Mouse (Mus musculus): ENCODE results near the gene Terf2ip. TPM values are rescaled to one million over a fixed set of nuclear protein-coding genes. Genes with fewer than 3 reads are reported as not detected.

Gene Terf2ip
- polyA plus RNA-seq, 1 experiment from 2014 or later = 66.8 TPM

DNA sequence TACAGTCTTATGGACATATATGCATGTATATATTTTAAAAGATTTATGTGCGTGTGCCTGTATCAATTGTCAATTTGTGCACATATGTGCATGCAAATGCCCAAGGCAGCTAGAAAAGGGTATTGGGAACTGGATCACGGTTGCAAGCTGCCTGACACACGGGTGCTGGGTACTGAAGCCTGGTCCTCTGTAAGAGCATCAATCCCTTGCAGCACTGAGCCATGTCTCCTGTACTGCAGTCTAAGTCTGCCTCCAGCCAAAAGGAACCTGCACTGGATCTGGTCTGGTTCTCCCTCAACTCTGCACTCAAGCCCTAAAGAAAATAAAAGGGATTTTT, 18.5 kb upstream of the Terf2ip start:
- Histone ChIP-seq H3K27me3 (replicated peaks; ENCODE audit: control insufficient read depth, insufficient read depth, low read length) (no peaks in the 10 kb centered on the region), H3K36me3 (ENCODE audit: control insufficient read depth, insufficient read depth, low read length) (peaks cover 29% of the 10 kb centered on the region), H3K4me1 (ENCODE audit: control insufficient read depth, insufficient read depth, low read depth, low read length) (peaks cover 5% of the 10 kb centered on the region), H3K9me3 (ENCODE audit: control insufficient read depth, low read length) (no peaks in the 10 kb centered on the region), H3K9ac (ENCODE audit: low read depth, low read length) (no peak overlapping the region), H3K4me2 (ENCODE audit: low read length) (no peak overlapping the region; the same call in 1 of the 2 replicates), H3K27ac (ENCODE audit: low read depth, low read length) (no peak overlapping the region), H3K4me3 (ENCODE audit: low read length) (no peak overlapping the region; the same call in 1 of the 2 replicates)
- ATAC-seq = no peak
- 75% methylated on average over 3 of the region's 3 CpGs for WGBS

- no peak overlapping the region for H3K27ac ChIP-seq (ENCODE audit: low read depth, low read length)
- H3K4me1 ChIP-seq (ENCODE audit: control insufficient read depth, insufficient read depth, low read depth, low read length) = peaks cover 3% of the 10 kb centered on the region
- H3K9ac ChIP-seq (ENCODE audit: low read depth, low read length) = no peak overlapping the region
- ATAC-seq = no peak
- no peak overlapping the region for H3K4me3 ChIP-seq (ENCODE audit: low read length)
- H3K9me3 ChIP-seq (ENCODE audit: control insufficient read depth, low read length) = no peaks in the 10 kb centered on the region
- H3K27me3 ChIP-seq (replicated peaks; ENCODE audit: control insufficient read depth, insufficient read depth, low read length) = no peaks in the 10 kb centered on the region
- H3K36me3 ChIP-seq (ENCODE audit: control insufficient read depth, insufficient read depth, low read length) = peaks cover 41% of the 10 kb centered on the region
- no peak overlapping the region for H3K4me2 ChIP-seq (ENCODE audit: low read length)
These were observed 6.4 kb upstream of the Terf2ip start for GRCm38 (mm10) chr8:112004754-112005153.

- WGBS = 91% methylated on average over 6 of the region's 6 CpGs
- ATAC-seq = no peak
- H3K36me3 ChIP-seq (ENCODE audit: control insufficient read depth, insufficient read depth, low read length) = peaks cover 32% of the 10 kb centered on the region
- no peak overlapping the region for H3K9ac ChIP-seq (ENCODE audit: low read depth, low read length)
- no peak overlapping the region for H3K4me2 ChIP-seq (ENCODE audit: low read length)
- H3K4me1 ChIP-seq (ENCODE audit: control insufficient read depth, insufficient read depth, low read depth, low read length) = peaks cover 10% of the 10 kb centered on the region
- H3K27me3 ChIP-seq (replicated peaks; ENCODE audit: control insufficient read depth, insufficient read depth, low read length) = no peaks in the 10 kb centered on the region
- no peaks in the 10 kb centered on the region for H3K9me3 ChIP-seq (ENCODE audit: control insufficient read depth, low read length)
- H3K4me3 ChIP-seq (ENCODE audit: low read length) = no peak overlapping the region
- H3K27ac ChIP-seq (ENCODE audit: low read depth, low read length) = no peak overlapping the region
These were observed 5.6 kb upstream of the Terf2ip start for GRCm38 (mm10) chr8:112005601-112006000.

GRCm38 (mm10) chr8:112007669-112008068, 3.5 kb upstream of the Terf2ip start:
- peaks cover 14% of the 10 kb centered on the region for H3K4me1 ChIP-seq (ENCODE audit: control insufficient read depth, insufficient read depth, low read depth, low read length)
- 98% methylated on average over 2 of the region's 2 CpGs for WGBS

GRCm38 (mm10) chr8:112009558-112009957, 1.6 kb upstream of the Terf2ip start:
- Histone ChIP-seq H3K27me3 (replicated peaks; ENCODE audit: control insufficient read depth, insufficient read depth, low read length) (no peaks in the 10 kb centered on the region), H3K9me3 (ENCODE audit: control insufficient read depth, low read length) (no peaks in the 10 kb centered on the region), H3K36me3 (ENCODE audit: control insufficient read depth, insufficient read depth, low read length) (peaks cover 6% of the 10 kb centered on the region), H3K4me2 (ENCODE audit: low read length) (no peak overlapping the region), H3K9ac (ENCODE audit: low read depth, low read length) (no peak overlapping the region), H3K4me3 (ENCODE audit: low read length) (no peak overlapping the region), H3K27ac (ENCODE audit: low read depth, low read length) (no peak overlapping the region), H3K4me1 (ENCODE audit: control insufficient read depth, insufficient read depth, low read depth, low read length) (peaks cover 21% of the 10 kb centered on the region)
- WGBS = 95% methylated on average over 7 of the region's 7 CpGs
- ATAC-seq = no peak

More at GRCm38 (mm10) chr8:112007669-112008068, 3.5 kb upstream of the Terf2ip start:
- Histone ChIP-seq H3K36me3 (ENCODE audit: control insufficient read depth, insufficient read depth, low read length) (peaks cover 14% of the 10 kb centered on the region), H3K4me2 (ENCODE audit: low read length) (no peak overlapping the region), H3K27me3 (replicated peaks; ENCODE audit: control insufficient read depth, insufficient read depth, low read length) (no peaks in the 10 kb centered on the region), H3K9me3 (ENCODE audit: control insufficient read depth, low read length) (no peaks in the 10 kb centered on the region), H3K27ac (ENCODE audit: low read depth, low read length) (no peak overlapping the region), H3K9ac (ENCODE audit: low read depth, low read length) (no peak overlapping the region), H3K4me3 (ENCODE audit: low read length) (no peak overlapping the region)
- ATAC-seq = no peak

GRCm38 (mm10) chr8:112011816-112012242, 631 bp downstream of the Terf2ip start:
- Histone ChIP-seq H3K4me3 (ENCODE audit: low read length) (peak overlapping the region; percentile 91), H3K9ac (ENCODE audit: low read depth, low read length) (peak overlapping the region; percentile 93), H3K9me3 (ENCODE audit: control insufficient read depth, low read length) (no peaks in the 10 kb centered on the region), H3K4me2 (ENCODE audit: low read length) (peak overlapping the region; percentile 88), H3K27ac (ENCODE audit: low read depth, low read length) (peak overlapping the region; percentile 89), H3K36me3 (ENCODE audit: control insufficient read depth, insufficient read depth, low read length) (no peaks in the 10 kb centered on the region), H3K27me3 (replicated peaks; ENCODE audit: control insufficient read depth, insufficient read depth, low read length) (no peaks in the 10 kb centered on the region), H3K4me1 (ENCODE audit: control insufficient read depth, insufficient read depth, low read depth, low read length) (peaks cover 21% of the 10 kb centered on the region)
- WGBS = under 1% methylated on average over 36 of the region's 40 CpGs
- ATAC-seq = no peak; the same call in none of the 2 replicates

DNA sequence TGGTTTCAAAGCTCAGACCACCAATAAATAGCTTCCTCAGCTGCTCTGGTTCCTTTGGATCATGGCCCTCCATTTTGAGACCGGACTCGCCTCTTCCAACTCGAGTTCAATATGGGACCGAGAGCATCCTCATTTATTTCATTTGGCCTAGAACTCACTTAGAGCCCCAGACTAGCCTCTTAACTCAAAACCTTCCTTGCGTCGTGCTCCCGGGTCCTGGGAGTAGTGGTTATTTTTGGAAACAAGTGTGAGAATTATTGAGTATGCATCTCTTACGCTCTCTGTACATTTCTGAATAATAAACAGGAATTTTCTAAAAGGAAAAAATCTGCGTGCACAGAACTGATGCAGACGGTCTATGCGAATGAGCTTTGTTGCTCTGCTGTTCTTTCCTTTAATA, 3.7 kb downstream of the Terf2ip start, which contains the start of gene Gm6793:
Gene Gm6793 (minus strand): TSS at position 101 of the 400 bp plus-strand sequence.
- peaks cover 18% of the 10 kb centered on the region for H3K4me1 ChIP-seq (ENCODE audit: control insufficient read depth, insufficient read depth, low read depth, low read length)
- ATAC-seq = no peak
- H3K9ac ChIP-seq (ENCODE audit: low read depth, low read length) = no peak within 1 kb of the TSS
- no peaks in the 10 kb centered on the region for H3K9me3 ChIP-seq (ENCODE audit: control insufficient read depth, low read length)
- H3K27me3 ChIP-seq (replicated peaks; ENCODE audit: control insufficient read depth, insufficient read depth, low read length) = no peaks in the 10 kb centered on the region
- H3K4me3 ChIP-seq (ENCODE audit: low read length) = no peak within 1 kb of the TSS
- WGBS = 93% methylated on average over 11 of the region's 11 CpGs
- H3K36me3 ChIP-seq (ENCODE audit: control insufficient read depth, insufficient read depth, low read length) = peaks cover 20% of the 10 kb centered on the region
- H3K4me2 ChIP-seq (ENCODE audit: low read length) = no peak within 1 kb of the TSS
- no peak within 1 kb of the TSS for H3K27ac ChIP-seq (ENCODE audit: low read depth, low read length)

- H3K4me1 ChIP-seq (ENCODE audit: control insufficient read depth, insufficient read depth, low read depth, low read length) = no peaks in the 10 kb centered on the region
- H3K9ac ChIP-seq (ENCODE audit: low read depth, low read length) = no peak overlapping the region
- no peaks in the 10 kb centered on the region for H3K27me3 ChIP-seq (replicated peaks; ENCODE audit: control insufficient read depth, insufficient read depth, low read length)
- WGBS = 87% methylated on average over 7 of the region's 7 CpGs
- no peaks in the 10 kb centered on the region for H3K36me3 ChIP-seq (ENCODE audit: control insufficient read depth, insufficient read depth, low read length)
- H3K4me3 ChIP-seq (ENCODE audit: low read length) = no peak overlapping the region
- H3K27ac ChIP-seq (ENCODE audit: low read depth, low read length) = no peak overlapping the region
- no peak overlapping the region for H3K4me2 ChIP-seq (ENCODE audit: low read length)
- ATAC-seq = no peak
- no peaks in the 10 kb centered on the region for H3K9me3 ChIP-seq (ENCODE audit: control insufficient read depth, low read length)
These were observed 18.3 kb downstream of the Terf2ip start for GRCm38 (mm10) chr8:112029455-112029854.

GRCm38 (mm10) chr8:112030663-112031062, 19.5 kb downstream of the Terf2ip start:
- no peaks in the 10 kb centered on the region for H3K9me3 ChIP-seq (ENCODE audit: control insufficient read depth, low read length)
- no peak overlapping the region for H3K27ac ChIP-seq (ENCODE audit: low read depth, low read length)
- no peak overlapping the region for H3K4me3 ChIP-seq (ENCODE audit: low read length)
- no peaks in the 10 kb centered on the region for H3K36me3 ChIP-seq (ENCODE audit: control insufficient read depth, insufficient read depth, low read length)
- WGBS = 63% methylated on average over 6 of the region's 6 CpGs
- H3K4me2 ChIP-seq (ENCODE audit: low read length) = no peak overlapping the region
- H3K27me3 ChIP-seq (replicated peaks; ENCODE audit: control insufficient read depth, insufficient read depth, low read length) = no peaks in the 10 kb centered on the region
- H3K4me1 ChIP-seq (ENCODE audit: control insufficient read depth, insufficient read depth, low read depth, low read length) = no peaks in the 10 kb centered on the region
- H3K9ac ChIP-seq (ENCODE audit: low read depth, low read length) = no peak overlapping the region
- no peak for ATAC-seq

DNA sequence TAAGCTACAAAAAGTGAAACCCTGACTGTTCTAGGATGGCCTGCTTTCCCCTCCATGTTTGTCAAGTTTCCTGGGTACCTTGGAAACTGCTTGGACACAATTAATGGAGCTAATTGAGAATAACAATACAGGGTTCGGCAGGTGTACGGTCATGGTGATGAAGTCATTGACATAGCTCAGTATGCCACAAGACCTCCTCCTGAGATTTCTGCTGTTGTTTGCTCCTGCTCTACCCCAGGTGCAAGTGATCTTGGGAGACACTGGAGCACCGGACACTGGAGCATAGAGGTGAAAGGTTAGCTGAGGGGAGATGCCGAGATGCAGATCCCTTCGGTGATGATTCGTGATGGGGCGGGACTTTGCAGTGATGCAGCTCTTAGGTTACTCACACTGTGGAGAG, 21.9 kb downstream of the Terf2ip start:
- no peak overlapping the region for H3K4me2 ChIP-seq (ENCODE audit: low read length)
- no peaks in the 10 kb centered on the region for H3K36me3 ChIP-seq (ENCODE audit: control insufficient read depth, insufficient read depth, low read length)
- 40% methylated on average over 7 of the region's 7 CpGs for WGBS
- H3K9ac ChIP-seq (ENCODE audit: low read depth, low read length) = no peak overlapping the region
- H3K9me3 ChIP-seq (ENCODE audit: control insufficient read depth, low read length) = no peaks in the 10 kb centered on the region
- no peak overlapping the region for H3K27ac ChIP-seq (ENCODE audit: low read depth, low read length)
- no peak overlapping the region for H3K4me3 ChIP-seq (ENCODE audit: low read length)
- H3K4me1 ChIP-seq (ENCODE audit: control insufficient read depth, insufficient read depth, low read depth, low read length) = no peaks in the 10 kb centered on the region
- H3K27me3 ChIP-seq (replicated peaks; ENCODE audit: control insufficient read depth, insufficient read depth, low read length) = no peaks in the 10 kb centered on the region
- ATAC-seq = no peak
